Mouse (Mus musculus): ENCODE measurements at regions not wholly inside any gene's neighbourhood (a gene's known extent, or its start where the extent isn't known, plus 50 kb on each side); places are given as distances from the start of the nearest gene placed in this dataset.
"Not testable (repeated sequence)": the region's sequence is repeated elsewhere in the genome, so short reads cannot be mapped to it uniquely, and the experiment has no call there.

DNA sequence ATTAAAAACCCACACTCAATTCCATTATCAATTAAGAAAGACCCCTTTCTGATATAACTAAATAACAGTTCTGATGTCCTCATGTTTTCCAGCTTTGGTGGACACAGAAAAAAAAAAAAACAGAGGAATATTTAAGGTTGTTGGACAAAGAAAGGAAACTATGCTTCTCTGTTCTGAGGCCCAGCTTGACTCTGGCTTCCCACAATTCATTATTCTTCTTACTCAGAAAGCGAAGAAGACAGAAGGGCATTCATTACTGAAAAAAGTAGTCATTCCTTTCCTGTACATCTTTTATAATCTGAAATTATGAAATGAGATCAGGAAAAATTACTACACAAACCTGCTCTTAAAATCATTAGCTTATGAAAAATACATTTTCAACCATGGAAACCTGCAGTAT, 263.2 kb upstream of the 1700008P02Rik start:
- DNase-seq (ENCODE audit: low spot score), result no peak

DNA sequence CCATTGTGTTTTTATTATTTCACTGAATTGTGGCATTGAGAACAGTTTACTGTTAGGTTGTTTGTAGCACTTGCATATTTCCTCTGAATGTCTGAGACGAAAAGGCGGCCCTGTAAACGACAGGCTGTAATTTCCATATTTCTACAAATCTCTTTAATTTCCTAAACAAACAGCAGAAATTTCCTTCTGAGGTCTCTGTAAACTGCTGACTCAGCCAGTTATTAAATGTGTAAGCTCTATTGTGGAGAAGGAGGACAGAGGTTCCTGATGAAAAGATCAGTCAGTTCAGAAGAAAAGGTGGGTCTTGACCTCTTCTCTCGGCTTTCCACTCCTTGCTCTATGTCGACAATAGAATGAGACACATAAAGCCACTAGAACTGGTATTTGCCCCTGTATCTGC, 256.0 kb upstream of the 1700008P02Rik start:
- DNase-seq (ENCODE audit: low spot score), result no peak

DNA sequence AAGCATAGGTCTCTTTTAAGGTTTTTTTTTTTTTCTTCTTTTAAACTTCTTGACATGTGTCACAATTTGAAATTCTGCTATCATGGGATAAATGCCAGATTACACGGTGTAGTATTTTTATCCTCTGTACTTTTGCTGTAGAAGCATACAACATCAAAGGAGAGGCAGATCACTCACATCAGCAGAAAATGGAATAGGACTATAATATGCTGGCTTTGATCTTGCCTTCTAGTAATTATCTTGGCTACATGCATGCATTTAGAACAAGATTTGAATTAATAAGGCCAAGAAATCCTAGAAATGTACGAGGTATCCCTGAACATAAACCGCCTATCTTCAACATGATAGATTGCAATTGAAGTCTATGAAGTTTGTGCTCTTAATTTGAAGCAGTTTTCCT, 251.9 kb upstream of the 1700008P02Rik start:
- no peak for DNase-seq (ENCODE audit: low spot score)

DNA sequence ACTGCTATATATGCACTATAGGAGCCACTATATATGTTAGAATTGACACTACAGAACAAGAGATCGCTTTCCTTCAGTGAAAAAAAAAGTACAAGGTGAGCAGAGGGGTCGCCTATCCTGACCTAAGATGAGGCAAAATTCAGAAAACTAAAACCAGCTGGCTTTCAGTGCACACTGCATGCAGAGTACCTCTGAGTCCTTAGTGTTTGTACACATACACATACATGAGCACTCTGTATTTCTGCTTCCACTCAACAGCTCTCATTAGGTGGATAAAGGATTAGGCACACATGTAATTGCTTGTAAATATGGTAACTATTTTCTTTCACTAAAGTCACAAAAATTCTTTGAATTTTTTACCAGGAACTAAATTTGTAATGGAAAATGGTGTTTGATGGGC, 251.5 kb upstream of the 1700008P02Rik start:
- no peak for DNase-seq (ENCODE audit: low spot score)

DNA sequence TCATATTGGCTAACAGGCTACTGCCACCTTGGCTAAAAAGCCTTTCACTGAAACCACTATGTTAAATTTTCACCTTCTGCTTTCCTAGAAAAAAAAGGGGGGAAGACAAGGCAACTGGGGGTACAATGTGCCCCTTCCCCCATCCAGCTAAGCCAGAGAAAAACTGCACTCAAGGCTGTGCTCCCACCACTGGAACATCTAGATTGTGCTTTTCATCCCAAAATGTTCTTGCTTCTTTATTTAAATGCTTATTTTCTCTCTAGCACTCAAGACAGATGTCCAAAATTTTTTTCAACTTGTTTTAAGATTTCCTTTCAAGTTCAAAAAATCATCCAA, 245.9 kb upstream of the 1700008P02Rik start:
- DNase-seq (ENCODE audit: low spot score), result no peak

DNA sequence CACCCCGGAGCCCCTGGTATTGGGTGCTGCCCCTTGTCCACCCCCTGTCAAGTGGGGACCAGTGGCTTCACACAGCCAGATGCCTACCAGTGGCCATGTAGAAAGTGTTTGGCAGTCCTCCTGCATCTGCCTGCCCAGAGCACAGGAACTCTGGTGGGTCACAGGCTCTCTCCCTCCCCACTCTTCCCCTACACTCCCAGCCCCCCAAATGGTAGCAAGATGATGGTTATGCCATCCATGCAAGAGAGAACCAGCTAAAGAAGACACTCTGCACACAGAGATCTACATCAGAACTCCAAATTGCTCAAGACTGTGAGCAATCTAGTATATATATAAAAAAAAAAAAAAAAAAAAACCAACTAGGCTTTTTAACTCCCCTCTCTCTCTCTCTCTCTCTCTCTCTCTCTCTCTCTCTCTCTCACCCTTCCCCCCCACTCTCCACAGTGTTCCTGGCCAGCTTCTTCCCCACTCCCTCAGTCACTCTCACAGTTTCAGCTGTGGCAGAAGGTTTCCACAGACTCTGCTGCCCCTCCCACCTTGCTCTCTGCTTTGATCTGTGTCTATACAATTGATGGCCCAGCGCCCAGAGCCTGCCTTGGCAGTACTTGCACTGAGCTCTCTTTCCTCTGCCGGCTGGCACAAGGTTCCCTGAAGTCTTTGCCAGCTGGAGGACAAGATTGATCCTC, 245.4 kb upstream of the 1700008P02Rik start:
- DNase-seq (ENCODE audit: low spot score), result peak; percentile 8

DNA sequence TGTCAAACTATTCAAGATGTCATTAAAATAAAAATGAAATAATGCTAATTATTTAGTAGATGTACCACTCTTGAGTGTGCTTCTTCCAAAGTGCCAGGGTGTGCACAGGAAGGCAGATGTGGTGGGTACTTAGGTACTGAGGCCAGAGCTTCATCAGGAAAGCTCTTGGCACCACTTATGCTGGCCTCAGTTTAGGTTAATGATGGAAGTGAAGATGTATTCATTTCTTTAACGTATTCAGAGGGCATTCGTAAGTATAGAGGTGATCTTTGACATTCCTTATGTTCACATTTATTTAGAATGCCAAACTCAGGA, 239.6 kb upstream of the 1700008P02Rik start:
- no peak for DNase-seq (ENCODE audit: low spot score)

DNA sequence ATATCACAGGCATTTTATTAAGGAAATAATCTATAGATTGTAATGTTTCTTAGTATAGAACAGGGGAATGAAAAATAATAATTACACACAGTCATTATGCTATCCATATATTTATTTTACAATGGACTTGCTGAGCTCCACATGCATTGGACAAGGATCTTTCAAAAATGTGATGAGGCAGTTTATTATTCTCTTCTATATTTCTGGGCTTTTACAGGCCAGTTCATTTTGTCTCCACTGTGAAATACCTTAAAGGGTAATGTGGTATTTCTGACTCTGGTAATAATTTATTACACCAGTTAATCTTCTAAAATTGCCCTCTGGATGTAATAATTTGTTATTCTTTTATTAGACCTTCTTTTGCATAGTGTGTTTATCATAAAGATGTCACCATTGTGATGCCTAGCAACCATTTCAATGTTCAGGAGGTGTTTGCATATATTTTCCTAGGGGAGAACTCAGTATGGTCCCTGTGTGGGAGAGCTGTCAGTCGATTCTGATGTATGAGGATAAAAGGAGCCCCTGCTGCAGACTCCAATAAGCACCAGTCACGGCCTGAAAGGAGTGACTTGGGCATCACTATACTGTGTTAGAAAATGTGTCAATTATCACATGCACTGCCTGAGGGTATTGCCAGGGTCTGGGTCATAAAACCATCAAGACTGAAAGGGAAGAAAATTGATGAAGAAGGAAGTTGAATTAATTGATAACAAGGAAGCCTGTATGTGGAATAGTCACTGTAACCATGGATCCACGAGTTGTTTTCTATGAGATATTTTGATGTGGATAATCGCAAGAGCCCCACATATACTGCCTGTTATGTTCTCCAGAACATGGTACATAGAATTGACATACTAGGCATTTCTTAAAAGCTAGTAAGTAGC, 239.0 kb upstream of the 1700008P02Rik start:
- no peak for DNase-seq (ENCODE audit: low spot score)

DNA sequence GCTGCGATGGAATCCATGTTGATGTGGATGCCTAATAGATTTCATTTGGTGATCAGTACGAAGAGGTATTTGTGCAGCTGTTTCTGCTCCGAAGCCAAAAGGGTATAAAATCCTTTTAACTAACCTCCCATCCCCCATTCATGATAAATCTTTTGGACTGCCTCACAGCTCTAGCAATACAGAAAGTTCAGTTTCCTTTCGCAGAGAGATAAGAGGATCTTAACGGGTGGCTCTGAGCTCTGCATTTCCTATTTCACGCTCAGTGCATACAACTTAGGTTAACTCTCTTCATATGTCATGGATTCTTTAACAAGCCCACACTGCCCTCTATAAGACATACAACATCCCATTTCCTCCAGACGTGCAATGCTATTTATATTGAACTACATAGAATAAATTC, 199.1 kb upstream of the 1700008P02Rik start:
- no peak for DNase-seq (ENCODE audit: low spot score)

DNA sequence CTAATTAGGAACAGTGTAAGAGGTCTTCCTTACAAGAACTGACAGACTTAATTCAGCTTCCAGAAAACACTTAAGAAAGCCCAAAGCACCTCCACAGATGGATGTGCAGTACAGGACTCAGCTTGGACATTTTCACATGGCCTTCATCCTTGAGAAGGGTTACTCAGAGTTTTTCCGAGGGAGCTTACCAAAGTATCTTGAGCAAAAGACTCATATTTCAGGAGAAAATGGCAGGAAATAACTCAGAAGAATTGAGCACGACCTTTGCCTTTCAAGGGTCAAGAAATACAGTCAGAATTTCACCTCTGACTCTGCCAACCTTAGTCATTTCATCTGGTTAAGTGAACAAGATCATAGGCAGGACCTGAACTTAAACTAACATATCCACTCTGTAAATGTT, 192.1 kb upstream of the 1700008P02Rik start:
- DNase-seq (ENCODE audit: low spot score), result no peak

DNA sequence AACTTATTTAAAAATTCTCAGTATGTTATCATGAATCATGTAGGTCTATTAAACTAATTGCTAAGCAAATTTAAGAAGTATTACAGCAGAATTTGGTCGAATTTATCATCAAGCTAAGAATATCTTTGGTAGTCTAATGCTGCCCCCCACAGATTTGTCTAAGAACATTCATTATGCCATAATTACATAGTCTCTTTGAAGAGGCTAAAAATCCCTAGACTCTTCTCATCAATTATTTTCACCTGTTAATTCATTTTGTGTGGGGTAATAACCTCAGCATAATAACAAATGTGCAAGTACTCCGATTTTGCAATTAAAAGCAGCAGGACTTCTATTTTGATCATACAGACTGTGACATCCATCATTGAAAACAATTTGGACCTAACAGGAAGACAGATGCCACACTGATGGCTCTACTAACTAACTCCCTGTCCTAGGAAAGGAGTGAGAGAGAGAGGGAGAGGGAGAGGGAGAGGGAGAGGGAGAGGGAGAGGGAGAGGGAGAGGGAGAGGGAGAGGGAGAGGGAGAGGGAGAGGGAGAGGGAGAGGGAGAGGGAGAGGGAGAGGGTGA, 189.2 kb upstream of the 1700008P02Rik start:
- no peak for DNase-seq (ENCODE audit: low spot score)

DNA sequence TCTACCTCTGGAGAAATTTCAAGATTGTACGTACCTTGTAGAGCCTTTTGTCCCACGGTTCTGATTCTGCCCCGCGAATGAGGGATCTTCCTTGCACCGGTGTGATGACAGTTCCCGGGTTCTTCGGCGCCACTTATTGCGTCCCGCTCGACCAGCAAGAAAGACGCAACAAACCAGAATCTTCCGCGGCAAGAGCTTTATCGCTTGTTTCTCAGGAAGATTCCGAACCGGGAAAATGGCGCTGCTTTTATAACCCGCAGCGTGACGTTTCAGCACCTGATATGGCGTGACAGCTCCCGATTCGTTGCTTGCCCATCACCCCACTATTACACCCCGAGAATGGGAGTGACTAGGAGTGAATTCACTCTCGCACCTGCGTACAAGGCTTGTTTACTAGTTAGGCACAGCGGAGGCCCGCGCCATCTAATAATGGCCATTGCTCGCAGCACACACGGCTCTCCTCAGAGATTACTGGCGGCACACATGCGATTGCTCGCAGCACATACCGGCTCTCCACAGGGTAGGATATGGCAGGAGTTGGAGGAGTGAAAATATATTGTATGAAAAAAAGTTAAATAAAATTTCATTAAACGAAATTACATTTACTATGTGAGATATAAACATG, 180.0 kb upstream of the 1700008P02Rik start:
- not testable (repeated sequence) for DNase-seq (ENCODE audit: low spot score)

DNA sequence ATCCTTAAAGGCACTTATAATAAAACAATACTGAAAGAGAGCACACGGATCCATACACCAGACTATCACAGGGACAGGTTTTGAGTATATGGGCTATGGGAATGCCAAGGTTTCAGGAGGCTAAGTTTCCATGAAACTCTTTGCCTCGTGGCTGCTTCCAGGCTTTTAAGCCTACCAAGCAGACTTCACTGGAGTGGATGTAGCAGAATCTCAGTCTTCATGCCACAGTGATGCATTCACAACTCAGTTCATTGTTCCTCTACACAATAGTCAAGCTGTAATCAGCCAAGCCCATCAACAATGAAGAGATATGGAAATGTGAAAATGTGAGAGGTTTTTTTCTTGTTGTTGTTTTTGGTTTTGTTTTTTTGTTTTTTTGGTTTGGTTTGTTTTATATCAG, 148.3 kb upstream of the 1700008P02Rik start:
- no peak for DNase-seq (ENCODE audit: low spot score)

DNA sequence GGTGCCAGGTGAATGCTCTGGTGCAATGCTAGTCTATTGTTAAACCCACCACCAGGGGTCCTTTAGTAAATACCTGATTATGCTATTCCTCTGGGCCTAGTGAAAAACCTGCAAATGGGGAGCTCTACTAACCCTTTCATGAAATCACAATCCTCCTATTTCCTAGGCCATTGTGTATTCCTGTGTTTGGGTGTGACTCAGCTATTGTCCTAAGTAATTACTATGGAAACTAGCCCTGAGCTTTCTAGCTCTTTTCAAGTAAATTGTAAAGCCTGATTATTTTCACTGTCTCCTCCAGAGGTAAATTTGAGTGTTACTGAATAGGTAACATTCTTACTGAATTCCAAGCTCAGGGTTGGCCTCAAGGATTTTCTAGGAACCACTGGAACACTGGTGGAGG, 147.8 kb upstream of the 1700008P02Rik start:
- DNase-seq (ENCODE audit: low spot score), result not testable (repeated sequence)

DNA sequence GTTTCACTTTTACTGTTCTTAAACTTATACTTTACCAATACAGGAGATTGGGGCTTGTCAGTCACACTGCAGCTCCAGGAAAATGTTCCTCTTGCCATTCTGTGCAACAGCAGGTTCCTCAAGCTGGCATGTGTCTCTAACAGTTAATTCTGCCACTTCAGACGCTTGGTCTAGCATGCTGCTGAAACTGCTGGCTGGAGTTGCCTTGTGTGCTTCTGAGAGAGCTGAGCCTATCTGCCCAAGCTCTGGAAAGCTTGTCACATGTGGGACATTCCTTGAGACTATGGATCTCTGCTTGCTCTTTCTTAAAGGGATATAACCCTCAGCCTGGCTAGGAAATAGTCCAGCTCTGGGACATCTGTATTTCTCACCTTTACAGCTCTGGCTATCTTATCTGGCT, 138.9 kb upstream of the 1700008P02Rik start:
- no peak for DNase-seq (ENCODE audit: low spot score)

DNA sequence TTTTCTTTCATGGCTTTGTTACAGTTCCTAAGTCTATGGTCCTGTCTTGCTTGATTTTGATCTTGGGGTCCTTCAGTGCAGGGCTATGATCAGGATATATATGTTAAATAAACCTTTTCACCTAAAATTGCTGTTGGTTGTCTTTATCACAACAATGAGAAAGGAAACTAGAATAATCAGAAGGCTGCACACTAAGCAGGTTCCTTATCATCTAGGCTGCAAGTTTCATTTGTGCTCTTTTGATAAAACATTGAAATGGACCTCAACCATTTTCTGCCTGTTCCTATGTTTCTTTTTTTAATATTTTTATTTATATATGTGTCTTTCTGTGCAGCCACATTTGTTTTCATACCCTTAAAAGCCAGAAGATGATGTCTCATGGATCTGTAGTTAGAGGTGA, 137.3 kb upstream of the 1700008P02Rik start:
- no peak for DNase-seq (ENCODE audit: low spot score)

DNA sequence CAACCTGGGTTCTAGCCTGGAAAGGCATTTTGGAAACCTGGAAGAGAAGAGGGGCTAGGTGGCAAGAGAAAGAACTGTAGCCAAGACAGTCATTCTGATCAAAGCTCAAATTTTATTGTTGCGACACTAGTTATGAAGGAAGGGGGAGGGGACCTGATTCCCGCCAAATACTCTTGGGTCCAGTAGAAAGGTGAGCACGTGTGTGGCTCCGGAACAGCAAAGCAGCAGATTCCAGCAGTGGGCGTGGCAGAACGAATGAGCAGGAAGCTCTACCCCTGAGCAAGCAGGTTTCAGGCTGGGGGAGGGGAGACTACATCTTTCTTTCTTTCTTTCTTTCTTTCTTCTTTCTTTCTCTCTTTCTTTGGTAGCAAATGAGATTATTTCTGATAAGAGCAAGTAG, 130.5 kb upstream of the 1700008P02Rik start:
- DNase-seq (ENCODE audit: low spot score), result not testable (repeated sequence)

DNA sequence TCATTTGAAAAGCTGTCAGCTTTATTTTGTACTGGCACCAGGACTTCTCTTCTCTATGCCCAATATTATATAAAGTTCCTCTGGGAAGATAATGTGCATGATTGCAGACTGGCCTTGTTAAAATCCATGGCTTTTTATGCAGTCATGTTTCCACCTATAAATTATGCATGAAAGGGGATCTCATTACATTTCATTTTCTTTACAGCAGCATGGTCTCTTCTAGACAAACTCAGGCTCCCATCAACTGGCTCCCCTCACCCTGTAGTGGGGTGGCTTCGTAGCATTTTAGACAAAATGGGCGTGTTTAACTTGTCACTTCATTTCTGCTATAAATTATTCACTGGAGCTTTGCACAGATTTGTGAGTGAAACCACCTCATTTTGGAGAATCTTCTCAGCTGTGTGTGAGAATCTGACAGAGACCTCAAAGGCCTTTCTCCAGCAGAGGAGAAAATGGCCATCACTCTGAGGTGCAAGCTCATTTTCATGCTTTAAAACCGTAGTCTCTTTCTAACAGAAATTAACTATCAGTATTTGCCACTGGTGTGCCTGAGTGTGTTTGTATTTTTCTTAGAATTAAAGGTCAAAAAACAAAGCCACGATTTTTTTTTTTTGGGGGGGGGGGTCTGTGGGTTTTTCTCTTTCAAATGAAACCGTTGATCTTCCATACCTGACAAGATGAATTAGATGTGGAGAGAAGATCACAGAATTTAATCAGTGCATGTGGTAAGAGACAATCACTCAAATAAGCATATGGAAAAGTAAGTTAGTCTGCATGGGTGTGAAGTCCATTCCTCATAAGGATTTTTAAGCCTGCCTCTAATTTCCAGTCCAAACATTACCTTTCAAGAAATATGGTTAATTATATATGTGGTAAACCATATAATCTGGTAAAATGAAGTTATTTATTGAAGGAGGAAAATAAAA, 111.4 kb upstream of the 1700008P02Rik start:
- no peak for DNase-seq (ENCODE audit: low spot score)

DNA sequence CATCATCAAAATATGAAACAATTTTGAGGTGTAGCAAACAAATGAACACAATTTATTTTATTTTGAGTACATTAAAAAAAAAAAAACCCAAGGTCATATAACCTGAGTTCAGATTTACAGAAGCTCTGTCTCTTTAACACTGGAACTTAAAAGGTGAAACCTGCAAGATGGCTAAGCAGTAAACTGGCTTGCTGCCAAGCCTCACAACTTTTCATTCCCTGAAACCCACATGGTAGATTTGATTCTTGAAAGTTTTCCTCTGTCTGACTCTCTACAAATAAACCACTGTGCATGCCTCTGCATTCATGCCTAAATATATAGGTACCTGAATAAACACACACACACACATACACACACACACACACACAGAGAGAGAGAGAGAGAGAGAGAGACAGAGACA, 109.8 kb upstream of the 1700008P02Rik start:
- DNase-seq (ENCODE audit: low spot score), result no peak

DNA sequence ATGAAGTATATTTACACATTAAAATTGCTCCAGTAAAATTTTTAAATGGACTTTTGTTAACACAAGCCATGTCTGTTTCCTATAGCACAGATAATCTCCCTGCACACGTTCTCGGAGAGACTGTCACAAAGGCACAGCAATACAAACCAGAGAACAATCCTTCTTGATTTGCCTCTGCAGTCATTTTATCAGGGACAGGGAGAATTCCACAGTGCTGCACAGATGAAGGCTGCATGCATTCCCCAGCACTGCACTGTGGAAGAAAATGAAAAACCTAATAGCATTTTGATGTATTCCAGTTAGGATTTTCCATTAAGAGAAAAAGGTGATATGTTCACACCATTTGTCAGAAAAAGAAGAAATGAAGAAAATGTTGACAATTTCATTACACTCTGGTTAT, 63.4 kb upstream of the 1700008P02Rik start:
- no peak for DNase-seq (ENCODE audit: low spot score)

DNA sequence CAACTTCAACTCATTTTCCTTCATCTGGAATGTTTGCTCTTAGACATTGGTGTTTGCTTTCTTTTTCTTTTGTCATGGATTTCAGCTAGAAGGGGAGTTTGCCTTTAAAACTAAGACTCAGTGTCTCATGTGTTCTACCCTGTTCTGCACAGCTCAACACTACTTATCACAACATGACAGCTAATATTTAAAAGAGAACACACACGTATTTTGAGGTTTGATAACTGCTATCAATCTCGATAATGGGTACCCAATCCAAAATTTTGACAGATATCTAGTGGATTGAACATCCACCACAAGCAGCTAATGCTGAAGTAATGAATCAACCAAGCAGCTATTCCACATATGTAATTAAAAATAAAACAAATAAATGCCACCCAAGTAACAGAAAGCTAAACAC, 61.2 kb upstream of the 1700008P02Rik start:
- no peak for DNase-seq (ENCODE audit: low spot score)

DNA sequence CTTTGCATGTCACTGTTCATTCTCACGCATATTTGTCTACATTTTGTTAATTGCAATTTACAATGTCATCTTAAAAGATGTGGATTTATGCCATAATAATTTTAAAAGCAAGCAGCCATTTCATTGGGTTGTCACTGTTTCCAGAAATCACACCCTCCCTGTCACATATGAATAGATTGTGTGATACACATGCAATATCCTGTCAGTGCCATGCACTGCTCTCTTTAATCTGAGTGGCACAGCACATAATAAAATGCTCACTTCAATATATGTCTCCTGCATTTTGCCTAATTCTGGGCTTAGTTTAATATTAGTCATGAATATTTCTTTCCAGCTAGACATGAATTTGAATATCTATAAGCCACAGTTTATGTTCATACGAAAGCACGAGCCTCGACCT, 56.1 kb upstream of the 1700008P02Rik start:
- no peak for DNase-seq (ENCODE audit: low spot score)
